Mouse (Mus musculus) C2C12 (cell line): ENCODE results near the gene Babam2.

Experiments used
- CEBPB ChIP-seq: IDR thresholded peaks from one replicate; pipeline ENCODE4 v1.6.1; 2011; ENCODE audit warnings: low read depth, mild to moderate bottlenecking, control low read depth, moderate library complexity
- CTCF ChIP-seq: IDR thresholded peaks from one replicate; pipeline ENCODE4 v1.5.1; 2011; ENCODE audit not compliant: control insufficient read depth, insufficient read depth, insufficient read length
- FOSL1 ChIP-seq: IDR thresholded peaks from one replicate; pipeline ENCODE4 v1.8.0; 2011; ENCODE audit warnings: mild to moderate bottlenecking, low read length; ENCODE audit not compliant: poor library complexity, insufficient read depth, severe bottlenecking
- MAX ChIP-seq: IDR thresholded peaks from one replicate; pipeline ENCODE4 v1.6.1; 2011; ENCODE audit warnings: mild to moderate bottlenecking, control low read depth
- MYOD1 ChIP-seq: IDR thresholded peaks from one replicate; pipeline ENCODE4 v1.6.1; 2011; ENCODE audit warnings: low read depth; ENCODE audit not compliant: control insufficient read depth, insufficient read length
- MYOG ChIP-seq: IDR thresholded peaks from one replicate; pipeline ENCODE4 v1.6.1; 2011; ENCODE audit not compliant: control insufficient read depth, insufficient read length; ENCODE audit errors: extremely low read depth
- USF1 ChIP-seq: IDR thresholded peaks from one replicate; pipeline ENCODE4 v1.6.1; 2011; ENCODE audit warnings: low read depth, mild to moderate bottlenecking, control low read depth, moderate library complexity

DNA sequence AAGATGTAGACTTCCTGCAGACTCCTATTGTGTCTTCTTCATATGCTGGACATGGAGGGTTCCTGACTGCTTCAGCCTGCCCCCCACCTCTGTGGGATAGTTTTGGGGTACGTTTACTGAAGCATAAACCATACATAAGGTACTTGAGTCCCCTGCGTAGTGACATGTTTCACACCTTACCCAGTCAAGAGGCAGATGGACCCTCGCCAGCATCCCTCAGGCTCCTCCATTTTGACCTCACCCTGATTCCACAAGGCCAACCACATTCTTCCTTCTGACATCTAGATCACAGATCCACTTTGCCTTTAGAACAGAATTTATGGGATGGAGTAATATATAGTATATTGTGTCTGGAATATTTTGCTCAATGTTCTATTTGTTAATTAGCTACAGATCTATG, 429.7 kb downstream of the Babam2 start:
- TF ChIP-seq CTCF (no peak), MYOG (no peak), USF1 (no peak), CEBPB (no peak), FOSL1 (no peak), MYOD1 (no peak), MAX (no peak)
